ENCODE assay signal across 16 mouse cellular contexts in genomic region chr4:132253622-132254021, GRCm38 (mm10). TPM values are rescaled to one million over a fixed set of nuclear protein-coding genes. Genes with fewer than 3 reads are reported as not detected.
A peak's percentile ranks its signal among the peaks of the same experiment; 100 is the strongest.
DNase-seq lines count a peak whose midpoint lies in the region; ATAC-seq lines count a peak whose summit lies in the region.
"Had no signal": no experiment of that assay in that cellular context is flagged by ENCODE, and none has a peak within 500 bp of the region (broad histone marks: within the 10 kb centered on the region; RNA-seq: fewer than 3 reads in every experiment).

No protein-coding gene starts in this region.

- H3K4me3 ChIP-seq in heart, embryonic 15.5 days: no peak overlapping the region
- H3K4me3 ChIP-seq in liver, embryonic 11.5 days (ENCODE audit: low read depth, low read length): no peak overlapping the region
- no peak overlapping the region for H3K4me3 ChIP-seq in liver, embryonic 15.5 days (replicated peaks)
- H3K4me3 ChIP-seq: hindbrain, embryonic 10.5 days; limb, embryonic 15.5 days had no signal

- H3K9ac ChIP-seq in heart, embryonic 15.5 days: no peak overlapping the region
- no peak overlapping the region for H3K9ac ChIP-seq in liver, embryonic 11.5 days (ENCODE audit: low read depth, low read length)
- H3K9ac ChIP-seq in liver, embryonic 15.5 days: no peak overlapping the region
- H3K9ac ChIP-seq: limb, embryonic 15.5 days had no signal

- H3K9me3 ChIP-seq in heart, embryonic 15.5 days (replicated peaks): no peaks in the 10 kb centered on the region
- H3K9me3 ChIP-seq in liver, embryonic 11.5 days (ENCODE audit: control insufficient read depth, low read length): no peaks in the 10 kb centered on the region
- no peaks in the 10 kb centered on the region for H3K9me3 ChIP-seq in liver, embryonic 15.5 days (replicated peaks)
- H3K9me3 ChIP-seq: hindbrain, embryonic 10.5 days; limb, embryonic 15.5 days had no signal

- no peak for DNase-seq in heart, postnatal 10 days
- no peak for DNase-seq in liver, embryonic 11.5 days (ENCODE audit: low spot score)
- DNase-seq in liver: no peak
- DNase-seq in left cerebral cortex, adult 11 months (ENCODE audit: low spot score): no peak
- DNase-seq: cerebellum, adult 11 months; lung, postnatal 14 days; right cerebral cortex, postnatal 25 days had no signal

- peaks cover 24% of the 10 kb centered on the region for H3K36me3 ChIP-seq in heart, embryonic 15.5 days
- peaks cover 8% of the 10 kb centered on the region; the same call in 1 of the 2 replicates for H3K36me3 ChIP-seq in liver, embryonic 11.5 days (ENCODE audit: control insufficient read depth, insufficient read depth, low read length)
- H3K36me3 ChIP-seq in liver, embryonic 15.5 days (replicated peaks): peaks cover 38% of the 10 kb centered on the region

- no peak for ATAC-seq in heart, embryonic 15.5 days (replicated peaks; ENCODE audit: insufficient number of reproducible peaks, insufficient read depth, low FRiP score, low read depth)
- ATAC-seq in liver, embryonic 11.5 days (replicated peaks; ENCODE audit: low FRiP score): peak; percentile 43; the same call in 1 of the 2 replicates
- ATAC-seq in common myeloid progenitor, adult 5-6 weeks (replicated peaks; ENCODE audit: low read depth, poor library complexity, severe bottlenecking): 0 out of 2 replicates have a peak, but pooled peaks have one; percentile 36
- peak; percentile 15; the same call in 1 of the 2 replicates for ATAC-seq in liver, embryonic 15.5 days (ENCODE audit: insufficient read depth)
- ATAC-seq: activated CD4-positive, CD25-positive, alpha-beta regulatory T cell, adult 4 months; forebrain, embryonic 16.5 days had no signal

- H3K4me1 ChIP-seq in heart, embryonic 15.5 days (replicated peaks): peaks cover 14% of the 10 kb centered on the region
- peaks cover 2% of the 10 kb centered on the region; the same call in 1 of the 2 replicates for H3K4me1 ChIP-seq in liver, embryonic 11.5 days (replicated peaks; ENCODE audit: control insufficient read depth, insufficient read depth, low read length)
- H3K4me1 ChIP-seq in liver, embryonic 15.5 days (replicated peaks): peaks cover 39% of the 10 kb centered on the region
- H3K4me1 ChIP-seq: hindbrain, embryonic 10.5 days; limb, embryonic 15.5 days had no signal

- no peak overlapping the region for H3K4me2 ChIP-seq in heart, embryonic 15.5 days
- H3K4me2 ChIP-seq in liver, embryonic 11.5 days: no peak overlapping the region
- no peak overlapping the region for H3K4me2 ChIP-seq in liver, embryonic 15.5 days
- H3K4me2 ChIP-seq: limb, embryonic 15.5 days had no signal

- 35% methylated on average over 2 of the region's 2 CpGs for WGBS in heart, embryonic 15.5 days
- WGBS in liver, embryonic 11.5 days: 67% methylated on average over 2 of the region's 2 CpGs
- 28% methylated on average over 2 of the region's 2 CpGs for WGBS in liver, embryonic 15.5 days (ENCODE audit: insufficient replicate concordance)

- H3K27ac ChIP-seq in heart, embryonic 15.5 days: 0 out of 2 replicates have a peak overlapping the region, but pooled peaks have one; percentile 31
- H3K27ac ChIP-seq in liver, embryonic 11.5 days (ENCODE audit: low read depth, low read length): no peak overlapping the region
- H3K27ac ChIP-seq in liver, embryonic 15.5 days (replicated peaks): no peak overlapping the region
- H3K27ac ChIP-seq: hindbrain, embryonic 10.5 days; limb, embryonic 15.5 days had no signal

- intact Hi-C loops in heart, postnatal 10 days (cut with DNase I): no loop called here

- no peaks in the 10 kb centered on the region for H3K27me3 ChIP-seq in heart, embryonic 15.5 days
- no peaks in the 10 kb centered on the region for H3K27me3 ChIP-seq in liver, embryonic 11.5 days (replicated peaks; ENCODE audit: control insufficient read depth, insufficient read depth, low read length)
- no peaks in the 10 kb centered on the region for H3K27me3 ChIP-seq in liver, embryonic 15.5 days
- H3K27me3 ChIP-seq: limb, embryonic 15.5 days had no signal

RNA-seq across cellular contexts. Expression of gene Gmeb1, which starts 7.8 kb away (rescaled TPM):
- polyA plus RNA-seq in heart, embryonic 15.5 days (2015; fragmentation: Nextera tagmentation; extraction: Ambion mirVana): 23.3 and 28.0 TPM in 2 replicates
- 10 to 100 TPM; 14.5 TPM for total RNA-seq in heart, postnatal 10 days (2021)
- polyA plus RNA-seq in liver, embryonic 11.5 days (2014; fragmentation: Nextera tagmentation; extraction: Ambion mirVana): 25.4 and 26.8 TPM in 2 replicates
- 23.2 and 26.9 TPM in 2 replicates for total RNA-seq in common myeloid progenitor, adult 5-6 weeks (2017)
- polyA plus RNA-seq in liver, embryonic 15.5 days (2015; fragmentation: Nextera tagmentation; extraction: Ambion mirVana): 13.2 and 14.2 TPM in 2 replicates

RNA-seq across cellular contexts. Expression of gene Taf12, which starts 20.6 kb away (rescaled TPM):
- 28.5 and 33.7 TPM in 2 replicates for polyA plus RNA-seq in heart, embryonic 15.5 days (2015; fragmentation: Nextera tagmentation; extraction: Ambion mirVana)
- total RNA-seq in heart, postnatal 10 days (2021): 10 to 100 TPM; 21.8 to 28.0 TPM
- polyA plus RNA-seq in liver, embryonic 11.5 days (2014; fragmentation: Nextera tagmentation; extraction: Ambion mirVana): 80.2 and 83.8 TPM in 2 replicates
- total RNA-seq in common myeloid progenitor, adult 5-6 weeks (2017): 30.2 and 45.8 TPM in 2 replicates
- 31.7 and 38.3 TPM in 2 replicates for polyA plus RNA-seq in liver, embryonic 15.5 days (2015; fragmentation: Nextera tagmentation; extraction: Ambion mirVana)

RNA-seq across cellular contexts. Expression of gene Ythdf2, which starts 41.5 kb away (rescaled TPM):
- polyA plus RNA-seq in heart, embryonic 15.5 days (2015; fragmentation: Nextera tagmentation; extraction: Ambion mirVana): 57.8 and 61.7 TPM in 2 replicates
- 10 to 100 TPM; 40.0 to 42.4 TPM for total RNA-seq in heart, postnatal 10 days (2021)
- polyA plus RNA-seq in liver, embryonic 11.5 days (2014; fragmentation: Nextera tagmentation; extraction: Ambion mirVana): 82.6 and 87.3 TPM in 2 replicates
- total RNA-seq in common myeloid progenitor, adult 5-6 weeks (2017): 61.5 and 70.9 TPM in 2 replicates
- polyA plus RNA-seq in liver, embryonic 15.5 days (2015; fragmentation: Nextera tagmentation; extraction: Ambion mirVana): 26.2 and 28.6 TPM in 2 replicates

RNA-seq across cellular contexts. Expression of gene Rab42, which starts 49.6 kb away (rescaled TPM):
- 1.5 and 2.0 TPM in 2 replicates for polyA plus RNA-seq in heart, embryonic 15.5 days (2015; fragmentation: Nextera tagmentation; extraction: Ambion mirVana)
- 1 to 10 TPM; 1.1 TPM for total RNA-seq in heart, postnatal 10 days (2021)
- polyA plus RNA-seq in liver, embryonic 11.5 days (2014; fragmentation: Nextera tagmentation; extraction: Ambion mirVana): 0.75 and 1.5 TPM in 2 replicates
- not detected in 2 replicates for total RNA-seq in common myeloid progenitor, adult 5-6 weeks (2017)
- 0.52 and 0.54 TPM in 2 replicates for polyA plus RNA-seq in liver, embryonic 15.5 days (2015; fragmentation: Nextera tagmentation; extraction: Ambion mirVana)
- total RNA-seq: monocyte, adult 5-6 weeks; neutrophil, adult 5-6 weeks had no signal
- polyA plus RNA-seq: activated CD4-positive, CD25-positive, alpha-beta regulatory T cell, adult 4 months had no signal
